Mouse (Mus musculus): ENCODE measurements around the gene Akr1c6. TPM values are rescaled to one million over a fixed set of nuclear protein-coding genes. Genes with fewer than 3 reads are reported as not detected.

The Akr1c6 gene
- polyA plus RNA-seq, 1 experiment from 2014 or later: not detected

Other genes starting within 250 kb of the Akr1c6 start
- gene Akr1c13, start 243.2 kb upstream of the Akr1c6 start, polyA plus RNA-seq (2018): 48.2 to 101 TPM (median 53.9 TPM) in 3 replicates
- gene Akr1c19, start 205.6 kb upstream of the Akr1c6 start, polyA plus RNA-seq (2018): not detected in 3 replicates
- gene Akr1c12, start 154.9 kb upstream of the Akr1c6 start, polyA plus RNA-seq (2018): 3.7 to 12.6 TPM (median 6.8 TPM) in 3 replicates
- not detected in 3 replicates for gene Akr1c20, start 89.0 kb downstream of the Akr1c6 start, polyA plus RNA-seq (2018)
- gene Akr1c21, start 139.8 kb downstream of the Akr1c6 start, polyA plus RNA-seq (2018): not detected in 3 replicates
- 14.6 to 28.3 TPM (median 22.1 TPM) in 3 replicates for gene Akr1e1, start 174.9 kb downstream of the Akr1c6 start, polyA plus RNA-seq (2018)

Measured in macrophage (primary cell).